Mouse (Mus musculus): ENCODE results near the gene Gk5.

Gk5 gene

DNA sequence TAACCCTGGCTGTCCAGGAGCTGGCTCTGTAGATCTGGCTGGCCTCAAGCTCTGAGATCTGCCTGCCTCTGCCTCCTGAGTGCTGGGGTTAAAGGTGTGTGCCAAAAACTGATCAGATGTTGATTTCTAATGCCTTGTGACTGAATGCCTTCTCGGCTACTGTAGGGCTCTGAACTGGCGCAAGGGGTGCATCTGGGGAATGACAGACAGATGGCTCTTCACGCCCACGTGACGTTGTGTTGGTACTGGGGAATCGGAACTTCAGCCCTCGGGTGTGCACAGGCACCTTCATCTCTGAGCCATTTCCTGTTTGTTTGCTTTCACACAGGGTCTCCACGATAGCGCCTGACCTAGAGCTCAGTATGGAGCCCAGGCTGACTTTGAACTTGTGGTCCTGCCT, 19.8 kb downstream of the Gk5 start:
- Histone ChIP-seq H3K4me3 (replicated peaks; ENCODE audit: low read length) (peak overlapping the region; percentile 78), H3K27me3 (ENCODE audit: insufficient read depth, low read length) (no peaks in the 10 kb centered on the region), H3K9me3 (ENCODE audit: low read length) (no peaks in the 10 kb centered on the region), H3K4me1 (replicated peaks; ENCODE audit: low read depth, low read length) (peaks cover 38% of the 10 kb centered on the region), H3K36me3 (ENCODE audit: insufficient read depth, low read length) (peaks cover 39% of the 10 kb centered on the region)
- TF ChIP-seq POU5F1 (IDR thresholded peaks at IDR 0.05; ENCODE audit: borderline replicate concordance, low read length), result no peak
- no peak for TF ChIP-seq CTCF (conservative IDR thresholded peaks at IDR 0.05; ENCODE audit: low read length)

DNA sequence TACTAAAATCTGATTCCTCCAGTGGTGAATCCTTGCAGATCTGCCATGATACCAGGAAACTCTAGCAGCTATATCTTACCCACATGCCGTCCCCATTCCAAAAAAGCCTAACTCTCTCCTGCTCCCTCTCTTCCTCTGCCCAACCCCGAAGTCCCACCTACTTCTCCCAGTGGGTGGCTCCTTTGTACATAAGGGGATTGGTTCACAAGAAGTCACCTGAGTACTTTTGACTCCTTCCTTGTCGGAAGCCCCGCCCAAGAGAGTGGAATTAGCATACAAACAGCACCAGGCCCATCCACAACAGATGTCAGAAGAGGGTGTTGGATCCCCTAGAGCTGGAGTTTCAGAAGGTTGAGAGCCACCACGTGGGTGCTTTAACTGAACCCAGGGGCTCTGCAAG, 20.7 kb downstream of the Gk5 start:
- peaks cover 36% of the 10 kb centered on the region for H3K4me1 ChIP-seq (replicated peaks; ENCODE audit: low read depth, low read length)
- H3K36me3 ChIP-seq (ENCODE audit: insufficient read depth, low read length), result peaks cover 44% of the 10 kb centered on the region
- TF ChIP-seq CTCF (conservative IDR thresholded peaks at IDR 0.05; ENCODE audit: low read length) (no peak), NANOG (IDR thresholded peaks at IDR 0.05; ENCODE audit: borderline replicate concordance, low read length) (no peak), POU5F1 (IDR thresholded peaks at IDR 0.05; ENCODE audit: borderline replicate concordance, low read length) (no peak)
- H3K27me3 ChIP-seq (ENCODE audit: insufficient read depth, low read length), result no peaks in the 10 kb centered on the region
- H3K9me3 ChIP-seq (ENCODE audit: low read length), result no peaks in the 10 kb centered on the region
- peak overlapping the region; percentile 78 for H3K4me3 ChIP-seq (replicated peaks; ENCODE audit: low read length)

DNA sequence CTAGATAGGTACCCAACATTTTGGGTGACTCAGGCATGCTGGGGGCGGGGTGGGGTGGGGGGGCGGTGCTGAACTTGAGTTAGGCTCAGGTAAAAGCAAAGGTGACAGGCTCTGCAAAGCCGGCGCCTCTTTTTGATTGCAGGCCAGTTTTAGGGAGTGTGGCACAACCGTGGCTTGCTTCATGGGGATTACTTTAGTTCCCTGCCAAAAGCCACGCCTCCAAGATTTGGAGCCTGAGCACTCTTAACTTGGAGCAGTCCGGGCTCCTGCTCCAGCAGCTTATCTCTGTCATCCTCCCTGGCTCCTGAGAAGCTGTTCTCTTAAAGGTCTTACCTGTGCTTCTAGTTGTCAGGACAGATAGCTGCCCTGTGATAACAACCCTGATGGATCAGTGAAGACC, 21.8 kb downstream of the Gk5 start:
- TF ChIP-seq NANOG (IDR thresholded peaks at IDR 0.05; ENCODE audit: borderline replicate concordance, low read length) (no peak), CTCF (conservative IDR thresholded peaks at IDR 0.05; ENCODE audit: low read length) (no peak)
- Histone ChIP-seq H3K4me1 (replicated peaks; ENCODE audit: low read depth, low read length) (peaks cover 33% of the 10 kb centered on the region), H3K4me3 (replicated peaks; ENCODE audit: low read length) (no peak overlapping the region), H3K27me3 (ENCODE audit: insufficient read depth, low read length) (no peaks in the 10 kb centered on the region), H3K9me3 (ENCODE audit: low read length) (no peaks in the 10 kb centered on the region), H3K36me3 (ENCODE audit: insufficient read depth, low read length) (peaks cover 46% of the 10 kb centered on the region)

DNA sequence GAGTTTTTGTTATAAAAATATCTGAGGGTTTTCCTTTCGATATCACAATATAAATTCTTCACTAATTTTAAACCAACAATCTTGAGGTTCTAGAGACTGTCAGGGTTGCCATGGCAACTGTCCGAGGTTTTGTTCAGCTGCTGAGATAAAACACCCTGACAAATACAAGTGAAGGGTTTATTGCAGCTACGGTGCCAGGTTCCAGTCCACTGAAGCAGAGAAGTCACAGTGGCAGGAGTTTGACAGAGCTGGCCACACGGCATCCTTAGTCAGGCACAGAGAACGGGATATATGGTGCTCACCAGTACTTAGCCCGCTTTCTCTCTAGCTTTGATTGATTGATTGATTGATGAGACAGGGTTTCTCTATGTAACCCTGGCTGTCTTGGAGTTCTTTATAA, 23.3 kb downstream of the Gk5 start:
- H3K36me3 ChIP-seq (ENCODE audit: insufficient read depth, low read length), result peaks cover 60% of the 10 kb centered on the region
- TF ChIP-seq CTCF (conservative IDR thresholded peaks at IDR 0.05; ENCODE audit: low read length), result no peak
- no peak for TF ChIP-seq POU5F1 (IDR thresholded peaks at IDR 0.05; ENCODE audit: borderline replicate concordance, low read length)
- peaks cover 33% of the 10 kb centered on the region for H3K4me1 ChIP-seq (replicated peaks; ENCODE audit: low read depth, low read length)
- H3K4me3 ChIP-seq (replicated peaks; ENCODE audit: low read length), result no peak overlapping the region
- H3K27me3 ChIP-seq (ENCODE audit: insufficient read depth, low read length), result no peaks in the 10 kb centered on the region
- no peaks in the 10 kb centered on the region for H3K9me3 ChIP-seq (ENCODE audit: low read length)

DNA sequence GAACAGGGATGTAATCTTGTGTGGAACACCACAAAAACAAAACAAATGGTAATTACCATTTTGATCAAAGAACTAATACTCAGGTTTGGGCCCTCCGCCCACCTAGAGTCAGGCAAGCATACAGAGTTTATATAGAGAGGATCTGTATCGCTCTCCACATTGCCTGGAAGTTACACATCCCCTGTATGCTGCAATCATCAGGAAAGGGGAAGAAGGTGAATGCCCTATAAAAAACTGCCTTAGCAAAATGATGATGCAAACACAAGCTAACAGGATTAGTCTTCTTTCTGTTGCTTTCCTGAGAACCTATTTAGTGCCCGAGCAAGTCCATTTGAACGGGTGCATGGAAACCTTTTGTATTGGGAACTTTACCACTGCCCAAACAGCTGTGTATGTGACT, 24.5 kb downstream of the Gk5 start:
- Histone ChIP-seq H3K4me1 (replicated peaks; ENCODE audit: low read depth, low read length) (peaks cover 24% of the 10 kb centered on the region), H3K9me3 (ENCODE audit: low read length) (no peaks in the 10 kb centered on the region), H3K4me3 (replicated peaks; ENCODE audit: low read length) (no peak overlapping the region), H3K27me3 (ENCODE audit: insufficient read depth, low read length) (no peaks in the 10 kb centered on the region), H3K36me3 (ENCODE audit: insufficient read depth, low read length) (peaks cover 63% of the 10 kb centered on the region)
- TF ChIP-seq NANOG (IDR thresholded peaks at IDR 0.05; ENCODE audit: borderline replicate concordance, low read length) (no peak), POU5F1 (IDR thresholded peaks at IDR 0.05; ENCODE audit: borderline replicate concordance, low read length) (no peak), CTCF (conservative IDR thresholded peaks at IDR 0.05; ENCODE audit: low read length) (no peak)

DNA sequence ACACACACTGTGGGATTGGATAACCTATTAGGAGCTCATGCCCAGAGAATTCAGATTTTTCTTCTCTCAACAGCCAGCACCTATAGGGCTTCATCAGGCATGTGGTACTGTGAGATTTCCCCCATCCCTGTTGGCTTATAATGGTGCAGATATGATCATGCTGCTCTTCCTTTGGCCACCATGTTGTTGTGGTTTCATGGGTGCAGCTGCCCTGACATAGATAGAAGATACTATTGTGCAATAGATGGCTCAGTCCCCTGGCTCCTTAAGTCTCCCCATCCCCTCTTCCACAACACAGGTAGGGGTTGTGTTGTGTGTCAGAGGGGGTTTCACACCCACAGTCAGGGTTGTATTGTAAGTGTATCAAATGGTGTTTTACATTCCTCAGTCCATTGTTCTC, 25.7 kb downstream of the Gk5 start:
- Histone ChIP-seq H3K4me3 (replicated peaks; ENCODE audit: low read length) (no peak overlapping the region), H3K4me1 (replicated peaks; ENCODE audit: low read depth, low read length) (peaks cover 14% of the 10 kb centered on the region), H3K9me3 (ENCODE audit: low read length) (no peaks in the 10 kb centered on the region), H3K36me3 (ENCODE audit: insufficient read depth, low read length) (peaks cover 75% of the 10 kb centered on the region), H3K27me3 (ENCODE audit: insufficient read depth, low read length) (no peaks in the 10 kb centered on the region)
- TF ChIP-seq CTCF (conservative IDR thresholded peaks at IDR 0.05; ENCODE audit: low read length) (no peak), POU5F1 (IDR thresholded peaks at IDR 0.05; ENCODE audit: borderline replicate concordance, low read length) (no peak), NANOG (IDR thresholded peaks at IDR 0.05; ENCODE audit: borderline replicate concordance, low read length) (no peak)

DNA sequence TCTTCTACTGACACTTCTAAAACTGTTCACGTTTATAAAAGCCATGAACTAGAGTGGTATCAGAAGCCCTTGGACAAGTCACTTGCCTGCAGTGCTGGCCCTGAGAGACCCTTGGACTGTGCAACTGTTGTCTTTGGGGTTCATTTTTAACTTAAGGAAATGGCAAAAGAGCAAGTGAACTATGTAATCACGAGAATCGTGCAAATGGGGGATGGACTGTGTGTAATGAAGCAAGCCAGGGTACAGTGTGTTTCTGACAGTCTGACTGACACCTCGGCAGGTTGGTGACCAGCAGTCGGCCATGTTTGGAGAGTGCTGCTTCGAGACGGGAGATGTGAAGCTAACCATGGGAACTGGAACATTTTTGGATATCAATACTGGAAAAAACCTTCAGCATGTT, 33.6 kb downstream of the Gk5 start:
- Histone ChIP-seq H3K36me3 (ENCODE audit: insufficient read depth, low read length) (peaks cover 94% of the 10 kb centered on the region), H3K4me1 (replicated peaks; ENCODE audit: low read depth, low read length) (peaks cover 4% of the 10 kb centered on the region; the same call in 1 of the 2 replicates), H3K9me3 (ENCODE audit: low read length) (peaks cover 27% of the 10 kb centered on the region), H3K4me3 (replicated peaks; ENCODE audit: low read length) (no peak overlapping the region), H3K27me3 (ENCODE audit: insufficient read depth, low read length) (no peaks in the 10 kb centered on the region)
- TF ChIP-seq NANOG (IDR thresholded peaks at IDR 0.05; ENCODE audit: borderline replicate concordance, low read length) (no peak), CTCF (conservative IDR thresholded peaks at IDR 0.05; ENCODE audit: low read length) (no peak), POU5F1 (IDR thresholded peaks at IDR 0.05; ENCODE audit: borderline replicate concordance, low read length) (no peak)

DNA sequence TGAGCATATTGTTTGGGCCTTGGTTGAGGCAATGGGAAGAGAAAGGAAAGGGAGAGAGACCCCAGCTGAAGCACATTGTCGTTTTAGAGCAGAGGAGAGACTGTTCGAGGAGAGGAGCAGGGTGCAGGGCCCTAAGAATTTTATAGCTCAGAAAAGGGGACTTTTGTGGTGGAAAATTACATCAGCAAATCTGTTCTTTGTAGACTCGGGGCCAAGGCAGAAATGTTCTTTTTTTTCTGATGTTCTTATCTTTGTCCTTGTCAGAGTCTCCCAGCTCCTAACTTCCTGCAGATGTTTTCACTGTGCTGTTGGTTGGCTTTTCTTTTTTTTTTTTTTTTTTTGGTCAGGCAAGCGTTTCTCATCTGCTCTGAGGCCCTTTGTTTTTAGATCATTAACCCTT, 39.3 kb downstream of the Gk5 start:
- H3K4me3 ChIP-seq (replicated peaks; ENCODE audit: low read length), result no peak overlapping the region
- peaks cover 27% of the 10 kb centered on the region for H3K9me3 ChIP-seq (ENCODE audit: low read length)
- TF ChIP-seq NANOG (IDR thresholded peaks at IDR 0.05; ENCODE audit: borderline replicate concordance, low read length), result no peak
- H3K4me1 ChIP-seq (replicated peaks; ENCODE audit: low read depth, low read length), result peaks cover 39% of the 10 kb centered on the region
- H3K36me3 ChIP-seq (ENCODE audit: insufficient read depth, low read length), result peaks cover 66% of the 10 kb centered on the region
- no peaks in the 10 kb centered on the region for H3K27me3 ChIP-seq (ENCODE audit: insufficient read depth, low read length)

DNA sequence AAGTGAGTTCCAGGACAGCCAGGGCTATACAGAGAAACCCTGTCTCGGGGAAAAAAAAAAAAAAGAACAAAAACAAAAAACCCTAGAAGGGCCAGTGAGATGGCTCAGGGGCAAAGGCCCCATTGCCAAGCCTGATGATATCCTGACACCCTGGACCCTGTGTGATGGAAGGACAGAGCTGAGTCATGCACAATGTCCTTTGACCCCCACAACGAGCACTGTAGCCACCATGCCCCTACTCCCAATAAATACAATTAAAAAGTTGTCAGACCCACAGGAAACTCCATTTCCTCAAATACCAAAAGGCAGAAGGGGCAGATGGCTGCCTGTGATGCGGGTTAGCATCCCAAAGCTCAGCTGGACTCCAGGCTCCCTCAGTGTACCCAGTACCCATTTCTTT, 39.9 kb downstream of the Gk5 start:
- peaks cover 60% of the 10 kb centered on the region for H3K36me3 ChIP-seq (ENCODE audit: insufficient read depth, low read length)
- peaks cover 39% of the 10 kb centered on the region for H3K4me1 ChIP-seq (replicated peaks; ENCODE audit: low read depth, low read length)
- H3K27me3 ChIP-seq (ENCODE audit: insufficient read depth, low read length), result no peaks in the 10 kb centered on the region
- H3K9me3 ChIP-seq (ENCODE audit: low read length), result peaks cover 25% of the 10 kb centered on the region
- no peak overlapping the region for H3K4me3 ChIP-seq (replicated peaks; ENCODE audit: low read length)
- TF ChIP-seq CTCF (conservative IDR thresholded peaks at IDR 0.05; ENCODE audit: low read length) (no peak), POU5F1 (IDR thresholded peaks at IDR 0.05; ENCODE audit: borderline replicate concordance, low read length) (no peak), NANOG (IDR thresholded peaks at IDR 0.05; ENCODE audit: borderline replicate concordance, low read length) (no peak)

All from E14TG2a.4 (cell line).